Mouse (Mus musculus) E14TG2a.4 (cell line): ENCODE results near the gene Cryba1.

Experiments
- CTCF ChIP-seq: conservative IDR thresholded peaks from 2 replicates; pipeline ENCODE4 v1.5.1; 2014; ENCODE audit warnings: low read length
- NANOG ChIP-seq: IDR thresholded peaks from 2 replicates; pipeline ENCODE4 v1.6.1; 2014; ENCODE audit warnings: borderline replicate concordance, low read length, mixed read lengths
- POU5F1 ChIP-seq: IDR thresholded peaks from 2 replicates; pipeline ENCODE4 v1.6.1; 2014; ENCODE audit warnings: low read length, borderline replicate concordance

DNA sequence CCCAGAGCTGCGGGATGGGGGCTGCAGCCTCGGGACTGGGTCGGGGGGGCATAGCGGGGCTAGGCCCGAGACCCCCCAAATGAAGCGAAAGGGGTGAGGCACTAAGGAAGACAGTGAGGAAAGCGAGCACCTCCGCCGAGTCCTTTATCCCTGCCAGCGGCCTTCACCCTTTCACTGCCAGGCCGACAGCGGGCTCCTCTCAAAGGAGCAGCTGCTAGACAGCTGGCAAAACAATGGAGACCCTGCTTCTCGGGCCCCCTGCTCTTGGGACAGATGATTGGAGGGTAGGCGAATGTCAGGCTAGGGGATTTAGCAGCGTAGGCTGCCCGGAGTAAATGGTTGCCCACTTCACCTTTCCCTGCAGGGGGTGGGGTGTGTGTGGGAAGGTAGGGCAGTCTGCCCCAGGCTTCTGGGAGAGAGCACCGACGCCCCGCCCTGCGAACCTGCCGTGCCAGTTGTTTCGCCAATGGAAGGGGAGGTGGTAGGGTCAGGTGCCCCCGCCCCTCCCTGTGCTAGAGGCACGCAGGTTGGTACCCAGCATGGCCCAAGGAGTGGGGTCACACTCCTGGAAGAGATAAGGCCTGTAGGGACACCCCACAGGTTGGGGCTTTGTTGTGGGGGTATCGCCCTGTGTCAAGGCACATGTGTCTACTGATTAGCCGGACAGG, 38.7 kb upstream of the Cryba1 start:
- TF ChIP-seq CTCF (no peak), POU5F1 (no peak), NANOG (no peak)
